Mouse (Mus musculus) testis, adult 2 months (tissue): ENCODE measurements around the gene Fsd1. TPM values are rescaled to one million over a fixed set of nuclear protein-coding genes. Genes with fewer than 3 reads are reported as not detected.

Experiments
- H3K27ac ChIP-seq: fragments of 200-500 bp; 2 replicates; pipeline ENCODE4 v1.5.1; 2012; ENCODE audit warnings: low read depth, low read length; ENCODE audit not compliant: control insufficient read depth, insufficient read depth
- H3K27me3 ChIP-seq: fragments of 200-500 bp; 2 replicates; pipeline ENCODE4 v1.6.1; 2012; ENCODE audit warnings: mild to moderate bottlenecking, low read length, moderate library complexity; ENCODE audit not compliant: control insufficient read depth, insufficient read depth
- H3K36me3 ChIP-seq: fragments of 200-500 bp; 2 replicates; pipeline ENCODE4 v1.6.1; 2012; ENCODE audit warnings: mild to moderate bottlenecking, low read length; ENCODE audit not compliant: control insufficient read depth, insufficient read depth
- H3K4me1 ChIP-seq: fragments of 200-500 bp; 2 replicates; pipeline ENCODE4 v1.6.1; 2012; ENCODE audit warnings: low read length; ENCODE audit not compliant: control insufficient read depth, insufficient read depth
- H3K4me3 ChIP-seq: fragments of 200-500 bp; 2 replicates; pipeline ENCODE4 v1.5.1; 2012; ENCODE audit warnings: low read depth, mild to moderate bottlenecking, low read length, moderate library complexity, mixed read lengths; ENCODE audit not compliant: control insufficient read depth
- CTCF ChIP-seq: fragments of 200-500 bp; IDR thresholded peaks from 2 replicates; pipeline ENCODE4 v1.5.1; 2012; ENCODE audit warnings: low read depth, mild to moderate bottlenecking, inconsistent platforms, low read length, moderate library complexity; ENCODE audit not compliant: control insufficient read depth, insufficient read depth, insufficient replicate concordance
- POLR2A ChIP-seq: fragments of 200-500 bp; IDR thresholded peaks from 2 replicates; pipeline ENCODE4 v1.6.1; 2012; ENCODE audit warnings: low read depth, mild to moderate bottlenecking, inconsistent platforms, low read length, moderate library complexity; ENCODE audit not compliant: control insufficient read depth
- polyA plus RNA-seq: library from polyadenylated mRNA; depleted of rRNA; stranded (reverse); fragments of >200 nt; gene quantifications from 2 replicates; pipeline ENCODE4 v1.2.3, GENCODE M21; 2012

Gene Fsd1
- polyA plus RNA-seq, 1 experiment = 2.4 TPM

GRCm38 (mm10) chr17:56011441-56011840 is 25.1 kb downstream of the Fsd1 start:
- Histone ChIP-seq H3K4me1 (peaks cover 33% of the 10 kb centered on the region), H3K36me3 (no peaks in the 10 kb centered on the region), H3K27ac (no peak overlapping the region), H3K27me3 (no peaks in the 10 kb centered on the region), H3K4me3 (no peak overlapping the region)
- TF ChIP-seq POLR2A = no peak
- no peak for TF ChIP-seq CTCF

GRCm38 (mm10) chr17:56015293-56015692 is 29.0 kb downstream of the Fsd1 start:
- H3K4me1 ChIP-seq = peaks cover 5% of the 10 kb centered on the region
- H3K36me3 ChIP-seq = no peaks in the 10 kb centered on the region
- H3K4me3 ChIP-seq = no peak overlapping the region
- H3K27ac ChIP-seq = no peak overlapping the region
- TF ChIP-seq POLR2A (no peak), CTCF (no peak)
- no peaks in the 10 kb centered on the region for H3K27me3 ChIP-seq

GRCm38 (mm10) chr17:56016382-56016781 is 30.1 kb downstream of the Fsd1 start:
- H3K27me3 ChIP-seq = no peaks in the 10 kb centered on the region
- no peak for TF ChIP-seq CTCF
- no peak for TF ChIP-seq POLR2A
- no peaks in the 10 kb centered on the region for H3K36me3 ChIP-seq
- no peaks in the 10 kb centered on the region for H3K4me1 ChIP-seq
- H3K27ac ChIP-seq = no peak overlapping the region
- no peak overlapping the region for H3K4me3 ChIP-seq

- no peak overlapping the region for H3K4me3 ChIP-seq
- TF ChIP-seq POLR2A (no peak), CTCF (no peak)
- no peak overlapping the region for H3K27ac ChIP-seq
- no peaks in the 10 kb centered on the region for H3K27me3 ChIP-seq
- no peaks in the 10 kb centered on the region for H3K4me1 ChIP-seq
- no peaks in the 10 kb centered on the region for H3K36me3 ChIP-seq
Observed at GRCm38 (mm10) chr17:56016793-56017785, 30.8 kb downstream of the Fsd1 start.

- Histone ChIP-seq H3K36me3 (no peaks in the 10 kb centered on the region), H3K4me3 (no peak overlapping the region), H3K27me3 (no peaks in the 10 kb centered on the region), H3K4me1 (no peaks in the 10 kb centered on the region), H3K27ac (no peak overlapping the region)
- TF ChIP-seq POLR2A (no peak), CTCF (no peak)
Observed at GRCm38 (mm10) chr17:56017848-56018247, 31.5 kb downstream of the Fsd1 start.

- H3K27me3 ChIP-seq = no peaks in the 10 kb centered on the region
- TF ChIP-seq CTCF = peak; percentile 29; the same call in 1 of the 2 replicates
- TF ChIP-seq POLR2A = no peak
- H3K4me1 ChIP-seq = no peaks in the 10 kb centered on the region
- no peaks in the 10 kb centered on the region for H3K36me3 ChIP-seq
- H3K4me3 ChIP-seq = no peak overlapping the region
- H3K27ac ChIP-seq = no peak overlapping the region
Observed at GRCm38 (mm10) chr17:56018347-56019131, 32.2 kb downstream of the Fsd1 start.

- Histone ChIP-seq H3K4me3 (no peak overlapping the region), H3K36me3 (no peaks in the 10 kb centered on the region), H3K4me1 (no peaks in the 10 kb centered on the region; the same call in 1 of the 2 replicates), H3K27me3 (no peaks in the 10 kb centered on the region), H3K27ac (no peak overlapping the region)
- TF ChIP-seq POLR2A (no peak), CTCF (no peak)
Observed at GRCm38 (mm10) chr17:56020400-56021084, 34.2 kb downstream of the Fsd1 start.
